15 mouse cellular contexts compared by ENCODE assay signal in genomic region chr11:34773304-34773895, GRCm38 (mm10). TPM values are rescaled to one million over a fixed set of nuclear protein-coding genes. Genes with fewer than 3 reads are reported as not detected.
DNase-seq lines count a peak whose midpoint lies in the region; ATAC-seq lines count a peak whose summit lies in the region.
"Had no signal": no experiment of that assay in that cellular context is flagged by ENCODE, and none has a peak within 500 bp of the region (broad histone marks: within the 10 kb centered on the region; RNA-seq: fewer than 3 reads in every experiment).

No protein-coding gene starts in this region.

- 78% methylated on average over 9 of the region's 9 CpGs for WGBS in intestine, embryonic 16.5 days

- H3K4me1 ChIP-seq in intestine, embryonic 16.5 days (ENCODE audit: control insufficient read depth, insufficient read depth, low read length), result no peaks in the 10 kb centered on the region
- H3K4me1 ChIP-seq: embryonic facial prominence, embryonic 12.5 days; kidney, embryonic 15.5 days had no signal

- no peak overlapping the region for H3K4me2 ChIP-seq in intestine, embryonic 16.5 days (ENCODE audit: low read depth, low read length)
- H3K4me2 ChIP-seq: embryonic facial prominence, embryonic 12.5 days; kidney, embryonic 15.5 days had no signal

- no peak overlapping the region for H3K4me3 ChIP-seq in intestine, embryonic 16.5 days (ENCODE audit: low read length)
- H3K4me3 ChIP-seq: embryonic facial prominence, embryonic 12.5 days; hindbrain, embryonic 10.5 days; kidney, embryonic 15.5 days had no signal

- no peak overlapping the region for H3K27ac ChIP-seq in intestine, embryonic 16.5 days (ENCODE audit: low read length)
- H3K27ac ChIP-seq: embryonic facial prominence, embryonic 12.5 days; hindbrain, embryonic 10.5 days; kidney, embryonic 15.5 days had no signal

- DNase-seq in lung, adult 18-20 months, result peak; percentile 15 to 20
- no peak for DNase-seq in lung, postnatal 14 days
- DNase-seq in thymus, postnatal 25 days, result peak; percentile 27
- DNase-seq in thymus, postnatal 10 days (ENCODE audit: low spot score in 2 of 2), result no peak
- DNase-seq in urinary bladder, postnatal 10 days (ENCODE audit: low spot score), result no peak
- DNase-seq: cerebellum, postnatal 25 days; gastrocnemius, postnatal 36 days; retina, postnatal 1 day had no signal

- H3K9me3 ChIP-seq in intestine, embryonic 16.5 days (ENCODE audit: control insufficient read depth, low read length), result no peaks in the 10 kb centered on the region
- H3K9me3 ChIP-seq: embryonic facial prominence, embryonic 12.5 days; hindbrain, embryonic 10.5 days; kidney, embryonic 15.5 days had no signal

- H3K9ac ChIP-seq in intestine, embryonic 16.5 days (ENCODE audit: low read depth, low read length), result no peak overlapping the region
- H3K9ac ChIP-seq: embryonic facial prominence, embryonic 12.5 days; kidney, embryonic 15.5 days had no signal

- ATAC-seq in megakaryocyte, adult 5-6 weeks (ENCODE audit: poor library complexity, severe bottlenecking), result peak; percentile 42
- ATAC-seq in intestine, embryonic 16.5 days, result no peak
- ATAC-seq: activated CD4-positive, CD25-positive, alpha-beta regulatory T cell, adult 4 months; inflammation-experienced regulatory T-cells, adult 6 months had no signal

- H3K36me3 ChIP-seq in intestine, embryonic 16.5 days (ENCODE audit: control insufficient read depth, insufficient read depth, low read length), result no peaks in the 10 kb centered on the region
- H3K36me3 ChIP-seq: embryonic facial prominence, embryonic 12.5 days; hindbrain, embryonic 10.5 days; kidney, embryonic 15.5 days had no signal

- no peaks in the 10 kb centered on the region for H3K27me3 ChIP-seq in intestine, embryonic 16.5 days (replicated peaks; ENCODE audit: control insufficient read depth, insufficient read depth, low read length)
- H3K27me3 ChIP-seq: embryonic facial prominence, embryonic 12.5 days; kidney, embryonic 15.5 days had no signal

RNA-seq across cellular contexts. Expression of gene Dock2, which starts 10.3 kb away (rescaled TPM):
- total RNA-seq in megakaryocyte, adult 5-6 weeks (2015), result 153 and 160 TPM in 2 replicates
- total RNA-seq in megakaryocyte, adult 5-6 weeks (2017), result 218 and 238 TPM in 2 replicates
- polyA plus RNA-seq in intestine, embryonic 16.5 days (2015; fragmentation: Nextera tagmentation; extraction: Ambion mirVana), result 1.4 and 1.6 TPM in 2 replicates

Comparison
In these comparisons a context has a peak if more than half of its experiments do, and no peak if none do; other contexts are left out.
1. DNase-seq: peak in lung, adult 18-20 months (2 of 2) and thymus, postnatal 25 days (single experiment); none in lung, postnatal 14 days (single experiment), thymus, postnatal 10 days (0 of 2) and urinary bladder, postnatal 10 days (single experiment).